Mouse (Mus musculus) regulatory T cell (primary cell): Measurements from ENCODE around the gene Akap13.
"Not testable (repeated sequence)": the region's sequence is repeated elsewhere in the genome, so short reads cannot be mapped to it uniquely, and the experiment has no call there.

ENCODE experiments used
- in situ Hi-C: fragments of 300-600 bp; cut with MboI, MseI; formaldehyde crosslinking; loops from one replicate; pipeline ENCODE4 v1.15.1; 2025; ENCODE audit warnings: high pct_unique_total_duplicates

The Akap13 gene

DNA sequence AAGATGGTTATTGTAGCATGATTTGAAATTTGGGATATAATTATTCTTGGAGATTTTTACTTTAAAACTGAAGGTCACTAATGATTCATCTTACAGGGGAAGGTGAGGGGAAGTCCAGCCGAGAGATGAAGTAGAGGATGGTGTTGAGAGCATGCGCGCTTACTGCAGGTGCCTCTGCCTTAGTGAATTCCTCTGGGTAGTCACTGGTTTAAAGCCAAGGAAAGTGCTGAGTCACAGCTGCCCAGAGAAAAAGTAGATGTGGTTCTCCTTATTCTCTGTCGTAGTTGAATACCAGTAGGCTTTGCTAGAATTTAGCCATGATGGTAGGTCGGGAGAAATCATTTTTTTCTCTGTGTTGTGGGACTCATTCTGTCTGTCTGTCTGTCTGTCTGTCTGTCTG lies 132.4 kb downstream of the Akap13 start:
- in situ Hi-C loops, result no loop called here

DNA sequence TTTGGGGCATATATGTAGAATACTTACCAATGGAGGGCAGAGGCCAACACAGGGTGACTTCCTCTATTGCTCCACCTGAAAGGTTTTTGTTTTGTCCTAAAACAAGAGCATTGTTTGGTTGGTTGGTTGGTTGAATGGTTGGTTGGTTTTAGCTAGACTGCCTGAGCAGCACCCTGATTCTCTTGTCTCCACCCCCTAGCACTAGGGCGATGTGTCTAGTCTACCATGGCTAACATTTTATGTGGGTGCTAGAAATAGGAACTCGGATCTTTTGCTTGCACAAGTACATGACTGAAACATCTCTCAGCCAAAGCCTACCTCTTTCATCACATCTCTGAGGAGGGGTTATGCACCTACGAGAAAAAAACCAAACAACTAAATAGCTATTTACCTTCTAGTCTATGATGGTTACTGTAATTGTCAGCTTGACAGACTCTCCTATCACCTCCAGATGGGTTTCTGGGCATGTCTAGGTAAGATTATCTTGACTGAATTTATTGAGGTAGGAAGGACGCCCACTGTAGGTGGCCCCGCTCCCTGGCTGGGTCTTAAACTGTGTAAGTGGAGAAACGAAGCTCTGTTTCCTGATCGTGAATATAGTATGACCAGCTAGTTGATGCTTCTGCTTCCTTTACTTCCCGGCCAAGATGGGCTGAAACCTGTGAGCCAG lies 134.1 kb downstream of the Akap13 start:
- in situ Hi-C loops, result no loop called here

DNA sequence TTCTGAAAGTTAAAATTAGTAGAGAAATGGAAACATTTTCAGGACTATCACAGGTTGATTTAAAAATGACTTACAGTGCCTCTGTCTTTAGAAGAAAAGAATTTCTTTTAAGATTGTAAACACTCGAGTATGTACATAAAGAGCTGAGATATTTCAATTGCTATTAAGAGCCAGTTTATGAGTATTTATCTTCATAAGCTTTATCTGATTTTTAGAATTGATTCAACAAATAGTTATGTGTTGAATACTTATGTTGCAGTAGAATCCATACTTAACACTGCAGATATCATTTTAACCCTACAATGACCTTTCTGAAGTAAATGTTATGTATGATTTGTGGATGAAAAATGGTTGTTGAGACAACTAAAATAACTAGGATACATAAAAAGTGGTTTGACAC lies 136.6 kb downstream of the Akap13 start:
- in situ Hi-C loops, result no loop called here

DNA sequence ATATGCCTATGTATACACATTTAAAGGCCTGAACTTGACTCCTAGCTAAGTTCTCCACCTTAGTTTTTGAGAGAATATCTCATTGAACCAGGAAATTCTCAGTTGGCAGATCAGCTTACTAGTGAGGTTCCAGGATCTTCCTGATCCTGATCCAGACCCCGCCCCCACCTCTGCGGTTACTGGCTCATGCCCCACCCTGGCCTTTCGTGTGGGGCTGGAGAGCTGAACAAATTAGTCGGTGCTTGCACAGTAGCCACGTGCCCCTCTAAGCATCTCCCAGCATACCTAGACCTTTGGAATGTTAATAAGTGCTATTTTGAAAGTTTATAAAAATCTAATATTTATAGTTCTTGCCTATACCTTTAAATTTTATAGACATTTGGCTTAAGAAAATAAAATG lies 139.5 kb downstream of the Akap13 start:
- in situ Hi-C loops, result no loop called here

DNA sequence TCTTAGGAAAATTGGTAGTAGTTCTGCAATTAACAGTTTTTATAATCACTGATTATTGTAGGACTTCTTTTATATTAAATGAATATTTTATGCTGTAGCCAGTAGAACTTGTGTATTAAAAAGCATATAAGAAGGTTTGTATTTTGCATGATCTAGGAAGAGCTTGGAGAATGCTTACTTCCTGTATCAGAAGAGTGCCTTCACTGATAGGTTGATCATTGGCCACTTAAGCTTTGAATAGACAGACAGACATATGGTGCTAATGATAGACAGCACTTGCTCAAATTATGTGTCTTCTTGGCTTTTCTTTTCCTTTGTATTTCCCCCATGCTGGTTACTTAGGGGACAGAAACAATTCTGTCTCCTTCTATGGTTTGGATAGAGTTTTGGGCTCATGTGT lies 139.9 kb downstream of the Akap13 start:
- in situ Hi-C loops, result no loop called here

DNA sequence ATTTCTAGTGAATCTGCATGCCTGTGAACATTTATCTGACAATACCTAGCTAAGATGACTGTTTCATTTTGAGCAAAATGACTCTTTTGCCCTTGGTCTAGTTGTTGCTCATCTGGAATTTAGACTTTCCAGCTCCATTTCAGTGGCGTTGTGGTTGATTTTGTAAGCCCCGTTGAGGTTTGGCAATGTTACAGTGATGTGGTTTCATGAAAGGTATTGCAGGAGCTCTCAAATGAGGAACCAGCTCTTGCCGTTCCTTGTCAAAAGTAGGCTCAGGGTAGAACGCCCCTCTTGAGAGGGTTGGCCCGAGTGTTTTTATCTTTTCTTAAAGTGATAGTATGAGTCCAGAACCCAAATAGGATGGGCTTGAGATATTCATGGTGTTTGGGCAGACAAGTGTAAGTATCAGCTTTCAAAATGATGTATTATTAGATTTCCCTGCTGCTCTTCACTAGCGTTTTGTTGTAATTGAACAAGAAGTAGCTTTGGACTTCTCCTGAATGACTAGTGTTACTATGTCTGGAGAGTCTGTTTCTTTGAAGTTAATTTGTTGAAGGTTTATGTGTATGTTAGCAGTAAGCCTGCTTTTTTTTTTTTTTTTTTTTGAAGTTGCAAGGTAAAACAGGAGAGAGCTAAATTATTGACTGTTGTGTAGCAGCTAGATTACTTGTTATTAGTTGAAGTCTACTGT lies 140.9 kb downstream of the Akap13 start:
- in situ Hi-C loops, result no loop called here

DNA sequence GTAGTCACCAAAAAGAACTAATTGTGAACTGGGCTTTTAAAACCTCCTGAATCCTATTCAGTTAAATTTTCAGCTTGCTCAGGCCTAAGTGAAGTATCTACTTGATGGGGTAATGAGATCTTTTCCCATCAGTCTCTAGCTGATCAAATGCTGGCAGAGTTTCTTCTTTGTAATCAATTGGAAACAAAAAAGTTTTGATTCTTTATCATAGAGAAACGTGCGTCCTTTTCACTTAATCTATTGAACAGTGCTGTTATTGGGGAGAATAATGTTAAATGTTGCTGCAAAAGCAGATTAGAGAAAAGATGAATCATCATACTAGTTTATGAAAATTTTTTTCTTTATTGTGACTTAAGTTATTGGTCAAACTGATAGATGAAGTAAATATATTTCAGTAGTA lies 142.5 kb downstream of the Akap13 start:
- in situ Hi-C loops, result no loop called here

DNA sequence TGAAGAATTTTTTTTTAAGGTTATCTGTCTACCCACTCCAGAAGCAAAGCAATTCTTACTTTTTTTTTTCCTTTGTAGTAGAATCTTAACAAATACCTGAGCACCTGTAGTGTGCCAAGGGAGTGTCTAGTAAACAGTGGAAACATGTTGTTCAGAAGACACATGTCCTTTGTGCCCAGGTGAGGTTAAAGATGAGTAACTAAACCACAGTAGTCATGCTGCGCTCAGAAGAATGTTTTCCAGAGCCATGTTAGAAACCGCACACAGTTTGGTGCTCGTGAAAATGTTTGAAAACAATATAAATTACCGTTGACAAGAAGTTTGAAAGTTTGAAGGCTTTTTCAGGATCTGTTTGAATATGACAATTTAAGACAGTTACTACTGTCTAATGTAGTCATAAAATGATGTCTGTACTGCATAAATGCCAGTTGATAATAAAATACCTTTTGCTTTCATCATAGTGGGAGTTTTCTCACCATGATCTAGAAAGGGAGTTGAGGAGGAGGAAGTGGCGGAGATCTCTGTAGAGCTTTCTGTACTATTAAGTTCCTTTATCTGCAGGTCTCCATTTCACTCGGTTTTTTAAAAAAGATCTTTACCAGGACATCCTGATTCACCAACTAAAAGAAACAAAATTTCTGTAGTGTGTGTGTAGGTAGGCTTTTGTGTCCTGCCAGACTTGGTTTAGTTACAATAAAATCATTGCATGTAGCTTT lies 145.2 kb downstream of the Akap13 start:
- in situ Hi-C loops, result no loop called here

DNA sequence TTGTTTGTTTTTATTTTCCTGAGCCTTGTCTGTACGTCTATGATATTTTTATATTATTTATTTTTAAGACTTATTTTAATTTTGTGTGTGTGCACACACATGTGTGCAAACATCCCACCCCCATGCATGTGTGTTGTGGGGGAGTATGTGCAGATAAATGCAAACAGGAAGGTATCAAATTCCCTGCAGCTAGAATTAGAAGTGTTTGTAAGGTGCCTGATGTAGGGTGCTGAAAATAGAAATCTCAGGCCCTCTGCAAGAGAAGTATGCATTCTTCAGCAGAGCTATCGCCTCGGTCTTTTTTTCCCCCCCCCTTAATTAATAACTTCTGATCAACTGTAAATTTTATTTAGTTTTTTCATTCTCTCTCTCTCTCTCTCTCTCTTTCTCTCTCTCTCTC lies 151.9 kb downstream of the Akap13 start:
- in situ Hi-C loops, result no loop called here

DNA sequence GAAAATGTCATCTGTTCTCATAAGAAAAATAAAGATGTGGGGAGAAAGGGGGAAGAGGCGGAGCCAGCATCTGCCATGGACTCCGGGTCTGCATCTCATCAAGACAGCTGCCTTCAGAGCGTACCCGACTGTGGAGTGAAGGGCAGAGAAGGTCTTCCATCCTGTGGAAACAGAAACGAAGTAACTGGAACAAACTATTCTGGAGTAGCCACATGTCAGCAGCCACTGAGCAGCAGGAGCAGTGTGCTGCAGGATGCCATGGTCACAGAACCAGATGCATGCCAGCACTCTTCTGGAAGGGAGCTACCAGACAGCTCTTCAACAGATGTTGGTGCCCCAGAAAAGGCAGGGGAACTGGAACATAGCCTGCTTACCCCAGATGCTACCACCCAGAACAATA lies 153.4 kb downstream of the Akap13 start:
- in situ Hi-C loops, result no loop called here

DNA sequence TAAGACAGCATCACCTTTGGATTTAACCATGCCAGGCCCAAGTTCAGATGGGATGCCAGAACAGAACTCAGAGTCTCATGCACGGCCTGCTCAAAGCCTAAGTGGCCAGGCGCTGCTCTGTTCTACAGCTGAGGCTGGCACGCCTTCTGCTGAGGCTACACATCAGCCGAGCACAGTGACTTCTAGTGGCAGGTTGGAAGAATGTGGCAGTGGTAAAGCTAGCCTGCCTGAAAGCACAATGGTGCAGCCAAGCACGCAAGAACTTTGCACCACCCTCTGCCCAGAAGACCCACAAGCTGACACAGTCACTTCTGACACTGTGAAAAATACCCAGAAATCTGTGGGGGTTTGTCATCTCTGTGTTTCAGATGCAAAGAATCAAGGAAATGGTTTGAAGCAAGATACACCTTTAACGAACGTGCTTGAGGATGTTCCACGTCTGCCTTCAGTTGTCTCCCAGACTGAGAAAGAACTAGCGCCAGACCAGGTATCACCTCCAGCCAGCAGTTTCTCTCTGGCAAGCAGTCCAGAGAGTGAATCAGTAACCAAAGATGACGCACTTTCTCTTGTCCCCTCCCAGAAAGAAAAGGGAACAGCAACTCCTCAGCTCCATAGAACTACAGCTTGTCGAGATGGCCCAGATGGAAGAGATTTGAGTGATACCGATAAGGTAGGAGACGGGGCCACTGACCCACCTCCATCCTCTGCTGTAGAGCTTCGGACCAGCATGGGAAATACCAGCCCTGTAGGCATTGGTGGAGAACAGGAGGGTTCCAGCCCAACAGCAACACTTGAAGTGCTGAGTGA lies 154.3 kb downstream of the Akap13 start:
- in situ Hi-C loops, result loop anchor here (5.0 kb wide), 1 partner anchor 37 kb away; no protein-coding TSS in a partner anchor

DNA sequence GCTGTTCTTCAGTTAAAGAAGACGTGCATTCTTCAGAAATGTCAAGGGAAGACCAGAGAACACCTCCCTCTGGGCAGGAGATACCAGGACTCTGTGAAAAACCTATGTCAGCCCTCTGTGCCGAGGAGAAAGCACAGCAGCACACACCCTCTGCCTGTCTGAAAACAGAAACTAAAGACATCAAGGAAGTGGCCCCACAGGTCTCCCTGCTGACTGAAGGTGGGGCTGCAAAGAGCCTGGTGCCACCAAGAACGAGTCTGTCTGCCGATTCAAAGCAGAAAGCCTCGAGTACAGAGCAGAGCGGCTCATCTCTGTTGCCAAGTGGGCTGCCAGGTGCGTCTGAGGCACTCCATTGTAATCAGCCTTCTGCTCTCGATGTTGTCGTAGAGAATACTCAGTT lies 155.1 kb downstream of the Akap13 start:
- in situ Hi-C loops, result loop anchor here (5.0 kb wide), 1 partner anchor 38 kb away; no protein-coding TSS in a partner anchor

DNA sequence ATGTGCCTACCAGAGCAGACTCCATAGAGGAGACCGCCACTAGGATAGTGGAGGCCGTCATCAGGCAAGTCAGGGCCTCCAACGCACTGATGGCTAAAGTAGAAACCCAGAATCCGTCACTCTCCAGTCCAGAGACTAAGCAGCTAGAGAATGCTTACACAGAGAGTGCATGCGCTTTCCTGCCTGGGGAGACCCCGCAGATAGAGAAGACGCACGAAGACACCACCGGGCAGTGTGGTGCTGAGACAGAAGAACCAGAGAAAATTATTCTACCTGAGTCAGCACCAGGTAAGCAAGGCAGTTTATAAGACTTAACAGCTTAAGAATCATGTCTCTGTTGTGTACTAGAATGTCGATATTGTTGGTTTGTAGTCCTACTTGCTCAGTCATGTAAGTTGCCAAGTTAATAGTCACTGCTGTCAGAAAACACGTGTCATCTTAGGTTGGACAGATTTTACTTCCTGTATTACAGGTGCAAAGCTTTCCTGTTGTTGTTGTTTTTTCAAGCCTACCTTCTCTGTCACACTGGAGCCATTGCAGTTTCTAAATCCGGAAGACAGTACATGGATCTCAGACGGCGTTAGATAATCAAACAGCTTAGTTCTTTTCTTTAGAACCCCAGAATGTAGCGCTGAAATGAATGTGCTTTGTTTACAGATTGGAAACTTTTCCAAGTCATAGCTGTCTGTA lies 156.1 kb downstream of the Akap13 start:
- in situ Hi-C loops, result loop anchor here (5.0 kb wide), 1 partner anchor 39 kb away; no protein-coding TSS in a partner anchor

DNA sequence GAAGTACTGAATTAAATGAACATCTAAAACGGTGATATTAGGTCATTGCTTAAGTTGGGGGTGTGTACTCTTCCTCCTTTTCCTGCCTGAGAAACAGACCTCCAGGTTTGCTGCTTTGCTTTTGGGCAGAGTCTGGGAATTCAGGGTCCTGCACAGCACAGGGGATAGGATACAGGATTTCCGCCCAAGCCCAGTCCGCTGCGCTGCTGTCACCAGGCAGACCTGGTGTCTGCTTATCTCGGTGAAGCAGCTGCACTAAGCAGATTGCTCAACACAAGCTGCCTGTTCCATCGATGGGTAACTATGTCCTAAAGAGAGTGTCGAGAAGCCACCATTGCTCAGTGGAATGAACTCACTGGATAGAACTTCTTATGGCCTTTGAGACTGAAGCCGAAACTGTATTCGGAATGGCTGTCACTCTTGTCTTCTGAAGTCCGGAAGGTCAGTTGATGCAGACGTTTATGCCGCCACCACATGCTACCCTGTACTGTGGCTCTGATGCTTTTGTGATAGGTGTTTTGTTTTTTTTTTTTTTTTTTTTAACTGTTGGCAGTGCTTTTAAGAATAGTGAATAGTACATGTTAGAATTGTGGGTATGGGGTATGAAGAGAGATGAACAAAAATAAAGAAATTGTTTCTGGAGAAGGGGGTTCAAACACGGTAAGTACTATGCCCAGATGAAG lies 156.8 kb downstream of the Akap13 start:
- in situ Hi-C loops, result loop anchor here (5.0 kb wide), 1 partner anchor 40 kb away; no protein-coding TSS in a partner anchor

DNA sequence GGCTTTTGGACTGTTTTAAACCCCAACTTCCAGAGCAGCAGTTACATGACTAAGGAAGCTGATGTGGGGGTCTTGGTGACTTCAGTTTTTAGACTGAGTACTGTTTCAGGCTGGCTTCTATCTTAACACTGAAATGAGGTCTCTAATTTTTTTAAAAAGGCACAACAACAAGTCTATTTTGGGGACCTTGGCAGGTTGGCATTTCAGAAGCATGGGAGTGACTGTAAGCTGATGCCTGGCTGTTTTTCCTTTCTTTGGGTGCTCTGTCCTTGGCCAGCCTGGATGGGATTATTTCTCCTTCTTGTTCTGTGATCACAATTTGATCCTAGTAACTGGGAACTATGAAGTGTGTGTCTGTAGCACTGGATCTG lies 157.3 kb downstream of the Akap13 start:
- in situ Hi-C loops, result loop anchor here (5.0 kb wide), 1 partner anchor 40 kb away; no protein-coding TSS in a partner anchor

DNA sequence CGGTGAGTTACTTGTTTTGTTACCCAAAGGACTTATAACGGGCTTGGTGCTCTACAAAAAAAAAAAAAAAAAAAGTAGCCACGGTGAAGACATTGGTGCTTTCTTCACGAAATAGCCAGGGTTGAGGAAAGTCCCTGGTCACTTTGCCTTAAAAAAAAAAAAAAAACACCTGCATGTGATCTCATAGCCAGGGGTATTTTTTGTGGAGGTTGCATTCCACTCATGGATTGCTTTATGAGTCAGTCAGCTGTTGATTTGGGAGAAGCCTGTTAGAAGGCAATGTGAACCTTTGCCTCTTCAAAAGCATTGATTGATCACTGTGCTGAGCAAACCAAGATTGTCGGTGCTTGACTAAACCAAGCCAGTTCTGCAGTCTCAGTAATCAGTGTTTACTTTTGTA lies 157.9 kb downstream of the Akap13 start:
- in situ Hi-C loops, result loop anchor here (5.0 kb wide), 1 partner anchor 41 kb away; no protein-coding TSS in a partner anchor

DNA sequence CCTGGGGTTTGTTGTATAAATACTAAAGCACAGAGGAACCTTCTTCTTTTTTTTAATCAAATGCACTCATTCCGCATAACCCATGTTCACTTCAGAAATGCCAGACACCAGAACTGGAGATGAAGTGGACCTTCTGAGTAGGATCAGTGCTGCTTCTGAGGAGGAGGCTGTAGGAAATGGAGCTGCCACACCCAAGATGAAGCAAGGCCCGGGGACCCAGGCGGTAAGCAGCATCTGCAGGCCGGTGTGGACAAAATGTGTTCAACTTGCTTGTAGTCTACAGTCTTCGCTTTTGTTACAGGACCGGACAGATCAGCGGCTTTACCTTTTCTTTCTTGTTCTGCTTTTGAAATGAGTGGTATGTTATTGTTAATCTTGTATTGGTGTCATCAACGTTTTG lies 159.5 kb downstream of the Akap13 start:
- in situ Hi-C loops, result loop anchor here (5.0 kb wide), 1 partner anchor 43 kb away; no protein-coding TSS in a partner anchor

DNA sequence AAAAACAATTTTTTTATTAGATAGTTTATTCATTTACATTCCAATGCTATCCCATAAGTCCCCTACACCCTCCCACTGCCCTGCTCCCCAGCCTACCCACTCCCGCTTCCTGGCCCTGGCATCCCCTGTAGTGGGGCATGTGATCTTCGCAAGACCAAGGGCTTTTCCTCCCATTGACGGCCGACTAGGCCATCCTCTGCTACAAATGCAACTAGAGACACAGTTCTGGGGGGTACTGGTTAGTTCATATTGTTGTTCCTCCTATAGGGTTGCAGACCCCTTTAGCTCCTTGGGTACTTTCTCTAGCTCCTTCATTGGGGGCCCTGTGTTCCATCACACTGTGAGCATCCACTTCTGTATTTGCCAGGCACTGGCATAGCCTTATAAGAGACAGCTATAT lies 161.9 kb downstream of the Akap13 start:
- in situ Hi-C loops, result not testable (repeated sequence)

DNA sequence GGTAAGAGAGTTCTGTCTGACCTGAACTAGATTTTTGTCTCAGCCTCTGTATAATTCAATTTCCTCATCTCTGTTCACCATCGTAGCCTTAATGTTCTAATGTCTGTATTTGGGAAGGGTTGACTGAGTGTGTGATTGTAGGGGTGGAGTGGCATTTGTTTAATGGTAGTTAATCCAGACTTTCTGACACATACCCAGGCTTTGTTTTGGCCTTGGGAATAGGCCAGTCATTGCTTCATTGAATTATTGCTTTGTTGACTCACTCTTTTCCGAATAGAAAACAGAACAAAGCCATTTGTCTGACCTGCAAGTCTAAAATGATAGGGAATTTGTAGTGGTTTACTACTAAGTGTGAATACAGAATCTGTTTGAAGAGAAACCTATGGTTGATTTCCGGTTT lies 163.4 kb downstream of the Akap13 start:
- in situ Hi-C loops, result no loop called here

DNA sequence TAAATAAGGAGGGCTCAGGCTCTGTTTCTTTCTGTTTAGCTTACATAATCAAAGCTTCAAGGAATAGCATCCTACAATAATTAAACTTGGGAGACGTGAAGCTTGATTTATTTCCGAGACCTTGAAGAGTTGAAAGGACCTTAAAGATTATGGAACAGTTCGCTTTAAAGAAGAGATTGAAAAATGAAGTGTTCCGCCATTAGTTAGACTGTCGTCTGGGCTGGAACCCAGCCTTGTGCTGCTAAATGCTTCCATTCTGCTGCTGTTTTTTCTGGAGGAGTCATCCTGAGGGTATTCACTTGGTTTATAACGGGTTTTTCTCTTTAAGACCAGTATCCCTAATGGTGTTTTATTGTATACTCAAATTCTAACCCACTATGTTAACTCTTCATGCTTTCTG lies 164.5 kb downstream of the Akap13 start:
- in situ Hi-C loops, result no loop called here
